Mouse (Mus musculus) hematopoietic stem cell, adult 5-6 weeks (primary cell): ENCODE measurements around the gene Mpdz. TPM values are rescaled to one million over a fixed set of nuclear protein-coding genes. Genes with fewer than 3 reads are reported as not detected.

Source experiments
- ATAC-seq, 2 experiments: fragments of 125-278 bp in 1 of 2; replicated peaks in 1 of 2; 2 replicates each; pipeline ENCODE4 v1.8.0; 2016 to 2017; ENCODE audit warnings: inconsistent platforms in 2 of 2, mild to moderate bottlenecking in 2 of 2, moderate number of reproducible peaks in 2 of 2, low read depth in 1 of 2, moderate TSS enrichment in 1 of 2; ENCODE audit not compliant: low FRiP score in 2 of 2, poor library complexity in 2 of 2, severe bottlenecking in 2 of 2, insufficient read depth in 1 of 2, low TSS enrichment in 1 of 2
- total RNA-seq: library from RNA; stranded (forward); fragments of 172-1452, 232-1000 nt; gene quantifications from 2 replicates; pipeline ENCODE4 v1.2.3, GENCODE M21; 2017

The Mpdz gene
- total RNA-seq, 1 experiment from 2014 or later: 16.9 TPM

DNA sequence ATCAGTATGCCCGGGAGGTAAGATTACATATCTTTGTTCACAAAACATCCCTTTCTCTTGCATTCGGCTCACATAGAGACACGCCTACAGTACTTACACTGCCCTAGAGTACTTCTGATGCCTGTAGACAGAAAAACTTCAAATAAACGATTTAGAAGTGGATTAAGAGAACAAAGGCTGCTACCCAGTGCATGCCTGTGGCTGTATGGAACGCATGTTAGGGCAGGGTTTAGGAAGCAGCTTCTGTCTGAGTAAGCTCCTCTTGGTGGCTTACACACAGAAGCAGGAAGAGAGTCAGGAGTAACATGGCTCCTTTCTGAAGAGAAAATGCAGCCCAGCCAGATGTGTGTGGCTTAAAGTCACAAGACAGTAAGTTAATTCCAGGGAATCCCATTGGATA is 206.4 kb downstream of the Mpdz start:
- ATAC-seq: no peak
